Mouse (Mus musculus): ENCODE results near the gene Rnf128. TPM values are rescaled to one million over a fixed set of nuclear protein-coding genes. Genes with fewer than 3 reads are reported as not detected.

The Rnf128 gene
- 45.8 and 46.0 TPM in 2 replicates for polyA plus RNA-seq (2015; fragmentation: Nextera tagmentation; extraction: Ambion mirVana)

GRCm38 (mm10) chrX:139562925-139563461, at the start of gene Rnf128:
Gene Rnf128, plus strand, starts transcription at chrX:139563316.
- Histone ChIP-seq H3K4me2 (ENCODE audit: low read depth, low read length) (no peak within 1 kb of the TSS), H3K9me3 (replicated peaks; ENCODE audit: control insufficient read depth, low read length) (no peaks in the 10 kb centered on the region), H3K4me3 (replicated peaks; ENCODE audit: low read length) (peak within 1 kb of the TSS; percentile 33), H3K27ac (ENCODE audit: low read length) (peak within 1 kb of the TSS; percentile 60), H3K36me3 (ENCODE audit: control insufficient read depth, insufficient read depth, low read length) (no peaks in the 10 kb centered on the region), H3K4me1 (ENCODE audit: control insufficient read depth, insufficient read depth, low read length) (no peaks in the 10 kb centered on the region), H3K9ac (ENCODE audit: low read length) (no peak within 1 kb of the TSS), H3K27me3 (ENCODE audit: control insufficient read depth, insufficient read depth, low read length) (no peaks in the 10 kb centered on the region)
- ATAC-seq (ENCODE audit: insufficient read depth, low FRiP score): peak; percentile 68
- 52% methylated on average over 8 of the region's 8 CpGs for WGBS

- 63% methylated on average over 2 of the region's 2 CpGs for WGBS
- no peak overlapping the region for H3K4me2 ChIP-seq (ENCODE audit: low read depth, low read length)
- ATAC-seq (ENCODE audit: insufficient read depth, low FRiP score): no peak
- H3K27ac ChIP-seq (ENCODE audit: low read length): no peak overlapping the region
- no peaks in the 10 kb centered on the region for H3K36me3 ChIP-seq (ENCODE audit: control insufficient read depth, insufficient read depth, low read length)
- H3K4me3 ChIP-seq (replicated peaks; ENCODE audit: low read length): no peak overlapping the region
- no peaks in the 10 kb centered on the region for H3K9me3 ChIP-seq (replicated peaks; ENCODE audit: control insufficient read depth, low read length)
- H3K9ac ChIP-seq (ENCODE audit: low read length): no peak overlapping the region
- no peaks in the 10 kb centered on the region for H3K4me1 ChIP-seq (ENCODE audit: control insufficient read depth, insufficient read depth, low read length)
- no peaks in the 10 kb centered on the region; the same call in 1 of the 2 replicates for H3K27me3 ChIP-seq (ENCODE audit: control insufficient read depth, insufficient read depth, low read length)
Measured at GRCm38 (mm10) chrX:139516156-139516555, 47.0 kb upstream of the Rnf128 start.

DNA sequence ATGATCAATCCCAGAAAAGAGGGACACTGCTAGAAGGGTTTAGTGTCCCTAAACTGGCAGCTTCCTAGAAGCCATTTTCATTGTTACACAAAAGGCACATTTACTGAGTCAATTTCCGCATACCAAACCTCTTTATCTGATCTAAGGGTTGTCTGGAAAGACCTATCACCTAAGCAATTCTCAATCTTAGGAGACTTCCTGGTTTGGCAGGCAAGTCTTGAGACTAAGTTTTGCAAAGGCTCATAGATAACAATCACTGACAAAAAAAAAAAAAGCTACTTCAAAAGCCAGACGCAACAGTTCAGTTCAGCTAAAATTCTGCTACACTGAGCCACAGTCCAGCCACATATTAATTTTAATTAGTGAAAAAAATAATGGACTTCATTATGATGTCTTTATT, 43.9 kb upstream of the Rnf128 start:
- H3K9me3 ChIP-seq (replicated peaks; ENCODE audit: control insufficient read depth, low read length): no peaks in the 10 kb centered on the region
- no peak overlapping the region for H3K27ac ChIP-seq (ENCODE audit: low read length)
- no peak overlapping the region for H3K4me3 ChIP-seq (replicated peaks; ENCODE audit: low read length)
- H3K4me1 ChIP-seq (ENCODE audit: control insufficient read depth, insufficient read depth, low read length): no peaks in the 10 kb centered on the region
- no peak overlapping the region for H3K4me2 ChIP-seq (ENCODE audit: low read depth, low read length)
- ATAC-seq (ENCODE audit: insufficient read depth, low FRiP score): no peak
- H3K36me3 ChIP-seq (ENCODE audit: control insufficient read depth, insufficient read depth, low read length): no peaks in the 10 kb centered on the region
- no peaks in the 10 kb centered on the region; the same call in 1 of the 2 replicates for H3K27me3 ChIP-seq (ENCODE audit: control insufficient read depth, insufficient read depth, low read length)
- no peak overlapping the region for H3K9ac ChIP-seq (ENCODE audit: low read length)
- WGBS: 59% methylated on average over 2 of the region's 2 CpGs

GRCm38 (mm10) chrX:139524303-139525091, 38.6 kb upstream of the Rnf128 start:
- Histone ChIP-seq H3K9ac (ENCODE audit: low read length) (no peak overlapping the region), H3K27me3 (ENCODE audit: control insufficient read depth, insufficient read depth, low read length) (no peaks in the 10 kb centered on the region), H3K9me3 (replicated peaks; ENCODE audit: control insufficient read depth, low read length) (no peaks in the 10 kb centered on the region), H3K4me1 (ENCODE audit: control insufficient read depth, insufficient read depth, low read length) (no peaks in the 10 kb centered on the region), H3K4me3 (replicated peaks; ENCODE audit: low read length) (no peak overlapping the region), H3K4me2 (ENCODE audit: low read depth, low read length) (no peak overlapping the region), H3K27ac (ENCODE audit: low read length) (peak overlapping the region; percentile 5), H3K36me3 (ENCODE audit: control insufficient read depth, insufficient read depth, low read length) (no peaks in the 10 kb centered on the region)
- WGBS: 62% methylated on average over 5 of the region's 5 CpGs
- peak; percentile 75 for ATAC-seq (ENCODE audit: insufficient read depth, low FRiP score)

GRCm38 (mm10) chrX:139525724-139526123, 37.4 kb upstream of the Rnf128 start:
- Histone ChIP-seq H3K4me1 (ENCODE audit: control insufficient read depth, insufficient read depth, low read length) (no peaks in the 10 kb centered on the region), H3K27me3 (ENCODE audit: control insufficient read depth, insufficient read depth, low read length) (no peaks in the 10 kb centered on the region), H3K27ac (ENCODE audit: low read length) (no peak overlapping the region), H3K36me3 (ENCODE audit: control insufficient read depth, insufficient read depth, low read length) (no peaks in the 10 kb centered on the region), H3K4me2 (ENCODE audit: low read depth, low read length) (no peak overlapping the region), H3K9me3 (replicated peaks; ENCODE audit: control insufficient read depth, low read length) (no peaks in the 10 kb centered on the region), H3K9ac (ENCODE audit: low read length) (no peak overlapping the region), H3K4me3 (replicated peaks; ENCODE audit: low read length) (no peak overlapping the region)
- WGBS: 76% methylated on average over 2 of the region's 2 CpGs
- no peak for ATAC-seq (ENCODE audit: insufficient read depth, low FRiP score)

GRCm38 (mm10) chrX:139526984-139527383, 36.1 kb upstream of the Rnf128 start:
- Histone ChIP-seq H3K27me3 (ENCODE audit: control insufficient read depth, insufficient read depth, low read length) (no peaks in the 10 kb centered on the region), H3K9me3 (replicated peaks; ENCODE audit: control insufficient read depth, low read length) (no peaks in the 10 kb centered on the region), H3K4me2 (ENCODE audit: low read depth, low read length) (no peak overlapping the region), H3K4me3 (replicated peaks; ENCODE audit: low read length) (no peak overlapping the region), H3K27ac (ENCODE audit: low read length) (no peak overlapping the region), H3K4me1 (ENCODE audit: control insufficient read depth, insufficient read depth, low read length) (no peaks in the 10 kb centered on the region), H3K9ac (ENCODE audit: low read length) (no peak overlapping the region), H3K36me3 (ENCODE audit: control insufficient read depth, insufficient read depth, low read length) (no peaks in the 10 kb centered on the region)
- no peak for ATAC-seq (ENCODE audit: insufficient read depth, low FRiP score)
- WGBS: 67% methylated on average over 4 of the region's 4 CpGs

- no peak for ATAC-seq (ENCODE audit: insufficient read depth, low FRiP score)
- no peaks in the 10 kb centered on the region for H3K4me1 ChIP-seq (ENCODE audit: control insufficient read depth, insufficient read depth, low read length)
- H3K36me3 ChIP-seq (ENCODE audit: control insufficient read depth, insufficient read depth, low read length): no peaks in the 10 kb centered on the region
- H3K9me3 ChIP-seq (replicated peaks; ENCODE audit: control insufficient read depth, low read length): no peaks in the 10 kb centered on the region
- H3K4me3 ChIP-seq (replicated peaks; ENCODE audit: low read length): no peak overlapping the region
- no peaks in the 10 kb centered on the region; the same call in 1 of the 2 replicates for H3K27me3 ChIP-seq (ENCODE audit: control insufficient read depth, insufficient read depth, low read length)
- H3K27ac ChIP-seq (ENCODE audit: low read length): no peak overlapping the region
- H3K9ac ChIP-seq (ENCODE audit: low read length): no peak overlapping the region
- H3K4me2 ChIP-seq (ENCODE audit: low read depth, low read length): no peak overlapping the region
Measured at GRCm38 (mm10) chrX:139529678-139530077, 33.4 kb upstream of the Rnf128 start.

DNA sequence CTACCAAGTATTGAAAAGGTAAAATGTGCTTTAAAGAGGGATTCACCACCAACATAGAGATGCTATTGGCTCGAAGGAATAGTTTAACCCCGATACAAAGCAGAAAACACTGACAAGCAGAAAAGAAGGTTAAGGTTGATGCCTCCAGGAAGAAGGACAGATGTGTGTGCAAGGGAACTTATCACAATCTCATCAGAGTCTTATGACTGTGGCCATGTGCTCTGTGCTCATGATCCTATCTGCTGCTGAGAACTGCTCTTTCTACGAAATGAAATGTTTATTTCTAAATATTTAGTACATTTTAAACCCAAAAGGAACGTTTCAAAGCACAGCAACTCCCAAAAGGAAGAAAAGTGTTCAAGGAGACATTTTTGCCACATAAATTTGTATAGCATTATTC, 30.8 kb upstream of the Rnf128 start:
- WGBS: 73% methylated on average over 4 of the region's 4 CpGs
- H3K9me3 ChIP-seq (replicated peaks; ENCODE audit: control insufficient read depth, low read length): no peaks in the 10 kb centered on the region
- no peak overlapping the region for H3K27ac ChIP-seq (ENCODE audit: low read length)
- H3K4me1 ChIP-seq (ENCODE audit: control insufficient read depth, insufficient read depth, low read length): no peaks in the 10 kb centered on the region
- no peak overlapping the region for H3K4me2 ChIP-seq (ENCODE audit: low read depth, low read length)
- H3K4me3 ChIP-seq (replicated peaks; ENCODE audit: low read length): no peak overlapping the region
- no peak overlapping the region for H3K9ac ChIP-seq (ENCODE audit: low read length)
- H3K36me3 ChIP-seq (ENCODE audit: control insufficient read depth, insufficient read depth, low read length): no peaks in the 10 kb centered on the region
- ATAC-seq (ENCODE audit: insufficient read depth, low FRiP score): no peak
- H3K27me3 ChIP-seq (ENCODE audit: control insufficient read depth, insufficient read depth, low read length): no peaks in the 10 kb centered on the region; the same call in 1 of the 2 replicates

- H3K9ac ChIP-seq (ENCODE audit: low read length): no peak overlapping the region
- H3K36me3 ChIP-seq (ENCODE audit: control insufficient read depth, insufficient read depth, low read length): no peaks in the 10 kb centered on the region
- no peak overlapping the region for H3K4me3 ChIP-seq (replicated peaks; ENCODE audit: low read length)
- H3K9me3 ChIP-seq (replicated peaks; ENCODE audit: control insufficient read depth, low read length): no peaks in the 10 kb centered on the region
- ATAC-seq (ENCODE audit: insufficient read depth, low FRiP score): 0 out of 2 replicates have a peak, but pooled peaks have one; percentile 53
- no peaks in the 10 kb centered on the region for H3K4me1 ChIP-seq (ENCODE audit: control insufficient read depth, insufficient read depth, low read length)
- WGBS: 70% methylated on average over 5 of the region's 5 CpGs
- no peak overlapping the region for H3K27ac ChIP-seq (ENCODE audit: low read length)
- H3K4me2 ChIP-seq (ENCODE audit: low read depth, low read length): no peak overlapping the region
- no peaks in the 10 kb centered on the region; the same call in 1 of the 2 replicates for H3K27me3 ChIP-seq (ENCODE audit: control insufficient read depth, insufficient read depth, low read length)
Measured at GRCm38 (mm10) chrX:139537641-139538397, 25.3 kb upstream of the Rnf128 start.
